Comparison of ENCODE assay signal across 16 mouse cellular contexts in genomic region chr2:132923290-132924085, GRCm38 (mm10). TPM values are rescaled to one million over a fixed set of nuclear protein-coding genes. Genes with fewer than 3 reads are reported as not detected.
DNase-seq lines count a peak whose midpoint lies in the region; ATAC-seq and TF ChIP-seq lines count a peak whose summit lies in the region.
"Had no signal": no experiment of that assay in that cellular context is flagged by ENCODE, and none has a peak within 500 bp of the region (broad histone marks: within the 10 kb centered on the region; RNA-seq: fewer than 3 reads in every experiment).

No protein-coding gene starts in this region.

- DNase-seq in Patski (ENCODE audit: low read depth, low spot score): no peak
- no peak for DNase-seq in intestine, embryonic 14.5 days (ENCODE audit: low spot score)
- peak; percentile 47 for DNase-seq in liver, postnatal 0 days
- no peak for DNase-seq in spleen, postnatal 14 days (ENCODE audit: low spot score in 2 of 2)
- DNase-seq in T-cell, adult 2 months (ENCODE audit: low spot score): no peak
- no peak for DNase-seq in embryo, embryonic 9.5 days (ENCODE audit: extremely low spot score)
- DNase-seq: cerebellum, adult 18-20 months; gastrocnemius, postnatal 10 days; heart, postnatal 4 days had no signal

- peaks cover 5% of the 10 kb centered on the region for H3K27me3 ChIP-seq in Patski
- H3K27me3 ChIP-seq in intestine, embryonic 14.5 days (replicated peaks; ENCODE audit: control insufficient read depth, insufficient read depth, low read length): no peaks in the 10 kb centered on the region
- no peaks in the 10 kb centered on the region for H3K27me3 ChIP-seq in kidney, embryonic 15.5 days
- no peaks in the 10 kb centered on the region for H3K27me3 ChIP-seq in liver, postnatal 0 days (ENCODE audit: insufficient read depth, low read length)
- H3K27me3 ChIP-seq: limb, embryonic 13.5 days had no signal

- H3K4me1 ChIP-seq in intestine, embryonic 14.5 days (replicated peaks; ENCODE audit: control insufficient read depth, insufficient read depth, low read length): no peaks in the 10 kb centered on the region
- H3K4me1 ChIP-seq in kidney, embryonic 15.5 days: peaks cover 10% of the 10 kb centered on the region; the same call in 1 of the 2 replicates
- peaks cover 4% of the 10 kb centered on the region; the same call in 1 of the 2 replicates for H3K4me1 ChIP-seq in liver, postnatal 0 days (ENCODE audit: insufficient read depth)

- TF ChIP-seq EP300 in liver, postnatal 0 days (IDR thresholded peaks at IDR 0.05; ENCODE audit: low read depth): no peak

- H3K4me2 ChIP-seq in intestine, embryonic 14.5 days (ENCODE audit: low read length): no peak overlapping the region
- no peak overlapping the region for H3K4me2 ChIP-seq in kidney, embryonic 15.5 days
- no peak overlapping the region for H3K4me2 ChIP-seq in liver, postnatal 0 days (ENCODE audit: low read depth, low read length)
- H3K4me2 ChIP-seq: limb, embryonic 13.5 days had no signal

- WGBS in intestine, embryonic 14.5 days: 38% methylated on average over 8 of the region's 8 CpGs
- 41% methylated on average over 8 of the region's 8 CpGs for WGBS in kidney, embryonic 15.5 days
- 40% methylated on average over 8 of the region's 8 CpGs for WGBS in liver, postnatal 0 days (ENCODE audit: insufficient replicate concordance)

- no peak overlapping the region for H3K9ac ChIP-seq in intestine, embryonic 14.5 days (ENCODE audit: low read length)
- no peak overlapping the region for H3K9ac ChIP-seq in kidney, embryonic 15.5 days
- no peak overlapping the region for H3K9ac ChIP-seq in liver, postnatal 0 days (replicated peaks)
- H3K9ac ChIP-seq: limb, embryonic 13.5 days had no signal

- CTCF ChIA-PET in Patski (lab: Charles Lee): no interaction called here

- H3K36me3 ChIP-seq in intestine, embryonic 14.5 days (ENCODE audit: control insufficient read depth, insufficient read depth, low read length): no peaks in the 10 kb centered on the region
- no peaks in the 10 kb centered on the region for H3K36me3 ChIP-seq in kidney, embryonic 15.5 days
- H3K36me3 ChIP-seq in liver, postnatal 0 days (replicated peaks; ENCODE audit: insufficient read depth, low read length): no peaks in the 10 kb centered on the region
- H3K36me3 ChIP-seq: heart, embryonic 10.5 days; limb, embryonic 13.5 days had no signal

- peak overlapping the region; percentile 81 for H3K27ac ChIP-seq in intestine, embryonic 14.5 days (ENCODE audit: low read depth)
- H3K27ac ChIP-seq in kidney, embryonic 15.5 days: peak overlapping the region; percentile 78
- H3K27ac ChIP-seq in liver, postnatal 0 days (ENCODE audit: low read depth): peak overlapping the region; percentile 74
- H3K27ac ChIP-seq: heart, embryonic 10.5 days; limb, embryonic 13.5 days had no signal

- in situ Hi-C loops in Patski (cut with MboI; ENCODE audit: low pct_unique_long_range_greater_than_20kb): loop anchor here (25.0 kb wide), 1 partner anchor 611 kb away; no protein-coding TSS in a partner anchor

- ATAC-seq in Patski: peak; percentile 51
- peak; percentile 87 for ATAC-seq in intestine, embryonic 14.5 days (replicated peaks; ENCODE audit: low FRiP score, low TSS enrichment, low read depth)
- peak; percentile 69 for ATAC-seq in kidney, embryonic 15.5 days (replicated peaks; ENCODE audit: low FRiP score)
- peak; percentile 90 for ATAC-seq in liver, postnatal 0 days
- ATAC-seq: CD4-positive, CD25-positive, alpha-beta regulatory T cell, adult 4 months; forebrain, embryonic 16.5 days; inflammation-experienced regulatory T-cells, adult 6 months had no signal

- H3K4me3 ChIP-seq in intestine, embryonic 14.5 days (ENCODE audit: low read depth, low read length): no peak overlapping the region
- no peak overlapping the region for H3K4me3 ChIP-seq in kidney, embryonic 15.5 days (replicated peaks)
- H3K4me3 ChIP-seq in liver, postnatal 0 days (ENCODE audit: low read depth, low read length): no peak overlapping the region
- H3K4me3 ChIP-seq: heart, embryonic 10.5 days; limb, embryonic 13.5 days had no signal

- H3K9me3 ChIP-seq in intestine, embryonic 14.5 days (ENCODE audit: control insufficient read depth, low read length): no peaks in the 10 kb centered on the region
- no peaks in the 10 kb centered on the region for H3K9me3 ChIP-seq in kidney, embryonic 15.5 days (replicated peaks)
- no peaks in the 10 kb centered on the region for H3K9me3 ChIP-seq in liver, postnatal 0 days (ENCODE audit: low read length)
- H3K9me3 ChIP-seq: heart, embryonic 10.5 days; limb, embryonic 13.5 days had no signal

- no peak for TF ChIP-seq CTCF in Patski (IDR thresholded peaks at IDR 0.05)
- no peak for TF ChIP-seq CTCF in liver, postnatal 0 days (IDR thresholded peaks at IDR 0.05; ENCODE audit: low read depth)

- POLR2A ChIA-PET in Patski (lab: Charles Lee): no interaction called here

RNA-seq across cellular contexts. Expression of gene Fermt1, which starts 22.2 kb away (rescaled TPM):
- polyA plus RNA-seq in Patski (2021): 0.41 TPM
- polyA plus RNA-seq in intestine, embryonic 14.5 days (2014; fragmentation: Nextera tagmentation; extraction: Ambion mirVana): 54.9 and 57.6 TPM in 2 replicates
- 14.9 and 16.2 TPM in 2 replicates for polyA plus RNA-seq in kidney, embryonic 15.5 days (2015; fragmentation: Nextera tagmentation; extraction: Ambion mirVana)
- 0.41 and 0.43 TPM in 2 replicates for polyA plus RNA-seq in liver, postnatal 0 days (2015; fragmentation: Nextera tagmentation; extraction: Ambion mirVana)
- polyA plus RNA-seq: forebrain, embryonic 16.5 days; neural tube, embryonic 14.5 days had no signal

RNA-seq across cellular contexts. Expression of gene Lrrn4, which starts 42.8 kb away (rescaled TPM):
- not detected for polyA plus RNA-seq in Patski (2021)
- 13.1 and 13.2 TPM in 2 replicates for polyA plus RNA-seq in intestine, embryonic 14.5 days (2014; fragmentation: Nextera tagmentation; extraction: Ambion mirVana)
- 1.3 and 2.3 TPM in 2 replicates for polyA plus RNA-seq in kidney, embryonic 15.5 days (2015; fragmentation: Nextera tagmentation; extraction: Ambion mirVana)
- 0.97 and 1.2 TPM in 2 replicates for polyA plus RNA-seq in liver, postnatal 0 days (2015; fragmentation: Nextera tagmentation; extraction: Ambion mirVana)

Comparison
In these comparisons a context has a peak if more than half of its experiments do, and no peak if none do; other contexts are left out.
1. RNA of gene Fermt1, which starts 22.2 kb away (polyA plus RNA-seq): 54.9 to 57.6 TPM in intestine, embryonic 14.5 days and 14.9 to 16.2 TPM in kidney, embryonic 15.5 days; 0.41 to 0.43 TPM in liver, postnatal 0 days and 0.41 TPM in Patski (single experiment); every median in the first group is over 10 times any median in the second.
2. Peak in every context shown above with its lines, with median percentiles within 50 percentile points of each other: ATAC-seq and H3K27ac ChIP-seq.